1 mouse cellular context compared by ENCODE assay signal in the genomic region with DNA sequence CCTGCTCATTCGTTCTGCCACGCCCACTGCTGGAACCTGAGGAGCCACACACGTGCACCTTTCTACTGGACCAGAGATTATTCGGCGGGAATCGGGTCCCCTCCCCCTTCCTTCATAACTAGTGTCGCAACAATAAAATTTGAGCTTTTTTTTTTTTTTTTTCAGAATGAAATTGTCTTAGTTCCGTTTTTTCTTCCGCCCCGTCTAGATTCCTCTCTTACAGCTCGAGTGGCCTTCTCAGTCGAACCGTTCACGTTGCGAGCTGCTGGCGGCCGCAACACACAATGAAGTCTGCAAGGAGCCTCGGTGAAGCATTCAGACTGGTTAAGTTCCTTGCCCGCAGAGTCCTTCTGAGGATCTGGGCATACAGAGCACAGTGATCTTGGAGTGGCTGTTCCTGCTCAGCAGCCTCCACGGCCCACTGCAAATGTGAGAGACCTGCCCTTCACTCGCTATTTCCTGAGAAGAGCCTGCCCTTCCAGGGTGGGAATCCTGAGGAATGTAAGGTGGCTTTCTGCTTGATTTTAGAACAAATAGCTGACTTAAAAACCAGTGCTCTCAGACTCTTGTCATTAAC.
TF ChIP-seq lines count a peak whose summit lies in the region.

No protein-coding gene starts in this region.

TF ChIP-seq in CH12.LX, 34 proteins besides CTCF, POLR2A, EP300 and RAD21:
- TF ChIP-seq ZNF384 (IDR thresholded peaks at IDR 0.05; ENCODE audit: low read depth, low read length) (peak; percentile 75), CHD2 (IDR thresholded peaks at IDR 0.05; ENCODE audit: low read length) (0 out of 2 replicates have a peak, but pooled peaks have one; percentile 5), E2F4 (IDR thresholded peaks at IDR 0.05; ENCODE audit: insufficient replicate concordance, low read depth, low read length) (0 out of 2 replicates have a peak, but pooled peaks have one; percentile 65), ELF1 (IDR thresholded peaks at IDR 0.05; ENCODE audit: low read depth, low read length) (0 out of 2 replicates have a peak, but pooled peaks have one; percentile 6), BHLHE40 (IDR thresholded peaks at IDR 0.05; ENCODE audit: low read depth, low read length) (peak; percentile 75)
